Mouse (Mus musculus) gastrocnemius, postnatal 14 days (tissue): ENCODE results near the gene Gm21188. TPM values are rescaled to one million over a fixed set of nuclear protein-coding genes. Genes with fewer than 3 reads are reported as not detected.
"Not testable (repeated sequence)": the region's sequence is repeated elsewhere in the genome, so short reads cannot be mapped to it uniquely, and the experiment has no call there.

Source experiments
- DNase-seq: peaks from one replicate; pipeline ENCODE4 v3.0.0; 2021; ENCODE audit warnings: mixed read lengths
- intact Hi-C: fragments of 180-260 bp; cut with DNase I; formaldehyde crosslinking; loops from one replicate; pipeline ENCODE4 v1.15.1; 2025; ENCODE audit warnings: low total_unique reads
- long read RNA-seq, 2 experiments: library from polyadenylated mRNA; stranded (forward); transcript quantifications; one replicate each; pipeline ENCODE4 v2.0.0; 2021
- total RNA-seq, 2 experiments: library from RNA; stranded (reverse); gene quantifications; 2 replicates each; pipeline ENCODE4 v1.2.3; 2021

Gene Gm21188
- total RNA-seq, result under 1 TPM; 0.12 to 0.24 TPM
- long read RNA-seq, experiment 1, partial matches to known transcripts, result 0 of 1 reads
- long read RNA-seq, experiment 1, other reads (novel, unspliced or antisense), result 1 of 1 reads
- long read RNA-seq, experiment 2, result 0 reads

DNA sequence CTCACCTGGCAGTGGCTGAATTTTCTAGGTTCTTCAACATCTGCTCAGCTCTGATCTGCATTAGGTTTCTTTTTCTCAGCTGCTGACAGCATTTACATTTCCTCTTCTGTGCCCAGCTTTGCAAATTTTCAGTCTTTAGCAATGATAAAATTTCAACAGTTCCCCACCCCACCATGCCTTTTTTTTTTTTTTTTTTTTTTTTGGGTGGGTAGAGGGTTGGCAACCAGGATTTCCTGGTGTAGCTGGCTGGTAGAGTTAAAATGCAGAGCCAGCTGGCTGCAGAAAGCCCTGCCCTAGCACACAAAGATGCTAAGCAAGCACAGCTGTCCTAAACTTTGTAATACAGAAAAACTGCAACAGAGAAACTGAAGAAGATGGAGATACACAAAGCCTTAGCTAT lies at the start of gene Gm21188:
Gene Gm21188, minus strand, starts transcription at position 110 of the 400 bp plus-strand sequence.
- intact Hi-C loops, DNase-seq: not testable (repeated sequence)

DNA sequence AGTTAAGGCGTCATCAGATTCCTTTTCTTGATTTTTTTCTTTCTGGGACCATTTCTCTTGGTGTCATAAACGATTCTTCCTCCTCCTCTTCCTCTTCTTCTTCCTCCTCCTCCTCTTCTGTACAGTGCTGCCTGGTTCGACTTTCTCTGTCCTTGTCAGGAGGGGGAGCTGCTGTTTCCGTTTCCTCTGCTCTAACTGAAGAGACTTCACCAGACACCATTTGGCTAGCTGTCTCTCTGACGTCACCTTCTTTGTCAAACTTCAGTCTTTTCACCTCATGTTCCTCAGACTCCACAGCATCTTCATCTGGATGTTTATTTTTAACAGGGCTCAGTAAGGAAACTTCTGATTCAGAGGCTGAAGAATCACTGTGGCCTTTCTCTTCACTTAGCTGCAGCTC lies 47.3 kb upstream of the Gm21188 start:
- DNase-seq, intact Hi-C loops: not testable (repeated sequence)

- DNase-seq, intact Hi-C loops: not testable (repeated sequence)
These were observed 44.9 kb upstream of the Gm21188 start for GRCm38 (mm10) chr13:120096938-120097256.

DNA sequence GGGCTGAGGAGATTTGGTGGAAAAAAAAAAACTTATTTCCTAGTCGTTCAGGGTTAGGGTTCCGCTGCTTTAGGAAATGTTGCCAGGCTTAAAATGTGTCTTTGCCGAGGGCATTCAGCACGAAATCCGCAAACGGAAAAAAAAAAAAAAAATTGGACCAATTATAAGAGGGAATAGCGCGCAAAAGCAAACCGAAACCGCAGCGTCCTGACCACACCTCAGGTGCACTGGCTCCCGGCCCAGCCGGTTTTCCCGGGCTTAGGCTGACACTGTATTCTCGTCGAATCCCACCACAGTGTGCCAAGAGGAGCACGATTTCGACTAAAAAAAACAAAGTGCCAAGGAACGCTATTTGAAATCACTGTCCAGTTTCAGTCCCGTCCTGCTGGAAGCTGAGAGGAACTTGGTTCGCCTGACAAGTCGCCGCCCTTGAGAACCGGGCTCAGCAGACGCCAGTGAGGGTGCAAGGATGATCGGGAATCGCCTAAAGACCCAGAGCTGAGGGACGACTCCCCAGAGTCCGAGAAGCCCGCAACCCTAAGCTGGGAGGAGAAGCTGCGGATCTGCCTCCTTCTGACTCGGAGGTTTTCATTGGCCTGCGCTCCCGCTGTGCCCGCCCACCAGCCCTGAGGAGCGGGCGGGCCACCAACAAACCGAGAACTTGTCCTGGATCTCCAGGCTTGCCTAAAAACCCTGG lies 44.4 kb upstream of the Gm21188 start:
- intact Hi-C loops, DNase-seq: not testable (repeated sequence)

- intact Hi-C loops, DNase-seq: not testable (repeated sequence)
These were observed 41.0 kb upstream of the Gm21188 start for GRCm38 (mm10) chr13:120092950-120093349.

- intact Hi-C loops, DNase-seq: not testable (repeated sequence)
These were observed 27.6 kb upstream of the Gm21188 start for GRCm38 (mm10) chr13:120079644-120080043.

- DNase-seq, intact Hi-C loops: not testable (repeated sequence)
These were observed 18.9 kb upstream of the Gm21188 start for GRCm38 (mm10) chr13:120070878-120071277.

- intact Hi-C loops, DNase-seq: not testable (repeated sequence)
These were observed 18.1 kb upstream of the Gm21188 start for GRCm38 (mm10) chr13:120070012-120070598.

- intact Hi-C loops, result not testable (repeated sequence)
These were observed 11.6 kb upstream of the Gm21188 start for GRCm38 (mm10) chr13:120063439-120064089.

DNA sequence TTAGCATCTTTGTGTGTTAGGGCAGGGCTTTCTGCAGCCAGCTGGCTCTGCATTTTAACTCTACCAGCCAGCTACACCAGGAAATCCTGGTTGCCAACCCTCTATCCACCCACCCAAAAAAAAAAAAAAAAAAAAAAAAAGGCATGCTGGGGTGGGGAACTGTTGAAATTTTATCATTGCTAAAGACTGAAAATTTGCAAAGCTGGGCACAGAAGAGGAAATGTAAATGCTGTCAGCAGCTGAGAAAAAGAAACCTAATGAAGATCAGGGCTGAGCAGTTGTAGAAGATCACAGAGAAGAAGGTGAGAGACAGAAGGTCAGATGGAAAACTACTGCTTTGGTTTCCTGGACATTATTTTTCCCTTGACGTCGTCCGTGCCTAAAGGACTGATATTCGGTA lies 10.9 kb upstream of the Gm21188 start:
- intact Hi-C loops, DNase-seq: not testable (repeated sequence)

More at GRCm38 (mm10) chr13:120063439-120064089, 11.6 kb upstream of the Gm21188 start:
- not testable (repeated sequence) for DNase-seq

DNA sequence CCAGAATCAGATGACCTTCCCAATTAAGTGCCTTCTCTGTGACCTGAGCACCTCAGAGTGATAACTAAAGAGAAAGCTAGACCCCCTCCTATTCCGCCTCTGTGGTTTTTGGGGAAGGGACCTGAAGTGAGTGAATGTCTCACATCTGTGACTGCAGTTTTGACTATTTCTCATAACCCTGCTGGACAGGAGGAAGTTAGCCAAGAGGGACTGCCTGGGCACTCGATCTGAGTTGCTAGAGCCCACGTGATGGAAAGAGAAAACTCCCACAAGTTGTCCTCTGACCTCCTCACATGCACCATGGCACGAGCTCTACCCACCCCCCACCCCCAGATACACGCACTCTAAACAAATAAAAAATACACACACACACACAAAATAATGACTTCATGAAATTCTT lies 3.4 kb downstream of the Gm21188 start:
- intact Hi-C loops, result not testable (repeated sequence)

DNA sequence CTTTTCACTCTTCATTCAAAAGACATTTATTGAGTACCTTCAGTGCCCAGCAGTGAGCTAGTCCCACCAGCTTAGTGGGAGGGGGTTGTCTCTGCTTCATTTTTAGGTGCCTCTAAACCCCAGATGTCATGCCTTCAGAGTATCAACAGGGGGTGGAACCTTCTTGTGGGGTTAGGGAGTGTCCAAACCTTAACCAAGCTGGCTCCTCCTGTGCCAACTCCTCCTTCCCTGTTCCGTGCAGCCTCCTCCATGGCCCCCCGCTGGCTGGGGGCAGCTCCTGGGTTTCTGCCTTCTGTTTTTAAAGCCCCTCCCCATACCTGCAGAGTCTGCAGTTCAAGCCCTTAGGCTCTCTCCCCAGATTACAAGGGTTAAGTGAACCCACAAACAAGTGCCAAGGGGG lies 3.8 kb downstream of the Gm21188 start:
- intact Hi-C loops, DNase-seq: not testable (repeated sequence)

More for the DNA sequence above, 3.4 kb downstream of the Gm21188 start:
- DNase-seq, result not testable (repeated sequence)

DNA sequence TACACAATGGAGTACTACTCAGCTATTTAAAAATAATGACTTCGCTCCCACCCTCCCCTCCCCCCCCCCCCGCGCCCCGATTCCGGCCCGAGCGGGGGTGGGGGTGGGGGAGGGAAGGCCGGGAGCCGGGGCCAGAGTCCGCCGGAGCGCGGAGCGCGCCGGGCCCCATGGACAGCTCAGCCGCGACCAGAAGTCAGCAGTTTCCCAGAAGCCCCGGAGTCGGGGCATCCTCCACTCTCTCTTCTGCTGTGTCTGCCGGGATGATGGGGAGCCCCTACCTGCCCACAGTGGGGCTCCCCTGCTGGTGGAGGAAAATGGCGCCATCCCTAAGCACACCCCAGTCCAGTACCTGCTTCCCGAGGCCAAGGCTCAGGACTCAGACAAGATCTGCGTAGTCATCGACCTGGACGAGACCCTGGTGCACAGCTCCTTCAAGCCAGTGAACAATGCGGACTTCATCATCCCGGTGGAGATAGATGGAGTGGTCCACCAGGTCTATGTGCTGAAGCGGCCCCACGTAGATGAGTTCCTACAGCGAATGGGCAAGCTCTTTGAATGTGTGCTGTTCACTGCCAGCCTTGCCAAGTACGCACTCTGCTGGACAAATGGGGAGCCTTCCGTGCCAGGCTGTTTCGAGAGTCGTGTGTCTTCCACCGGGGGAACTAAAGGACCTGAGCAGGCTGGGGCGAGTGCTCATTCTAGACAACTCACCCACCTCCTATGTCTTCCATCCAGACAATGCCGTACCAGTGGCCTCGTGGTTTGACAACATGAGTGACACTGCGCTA lies 5.4 kb downstream of the Gm21188 start:
- intact Hi-C loops, DNase-seq: not testable (repeated sequence)

GRCm38 (mm10) chr13:120041145-120041544 lies 10.8 kb downstream of the Gm21188 start:
- intact Hi-C loops, result not testable (repeated sequence)
- peak; percentile 22 for DNase-seq

GRCm38 (mm10) chr13:120037881-120038280 lies 14.1 kb downstream of the Gm21188 start:
- DNase-seq, intact Hi-C loops: not testable (repeated sequence)

- intact Hi-C loops, DNase-seq: not testable (repeated sequence)
These were observed 15.3 kb downstream of the Gm21188 start for GRCm38 (mm10) chr13:120036577-120037115.

DNA sequence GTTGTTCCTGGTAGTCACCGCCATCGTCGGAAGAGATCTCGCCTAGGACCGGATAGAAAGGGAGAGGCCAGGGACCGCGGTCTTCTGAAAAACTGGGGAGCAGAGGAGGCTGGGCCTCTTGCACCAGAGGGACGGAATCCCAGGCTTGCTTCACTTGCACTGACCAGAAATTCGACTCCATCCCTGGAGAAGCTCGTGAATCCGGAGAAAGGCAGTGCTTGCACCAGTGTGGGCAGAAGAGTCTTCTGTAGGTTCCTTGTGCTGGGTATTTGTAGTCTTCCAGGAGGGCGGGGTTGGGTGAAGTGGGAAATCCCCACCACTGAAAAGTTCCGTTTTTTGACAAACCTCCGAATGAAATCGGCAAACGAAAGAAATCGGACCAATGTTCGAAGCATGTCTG lies 16.8 kb downstream of the Gm21188 start:
- DNase-seq, intact Hi-C loops: not testable (repeated sequence)

DNA sequence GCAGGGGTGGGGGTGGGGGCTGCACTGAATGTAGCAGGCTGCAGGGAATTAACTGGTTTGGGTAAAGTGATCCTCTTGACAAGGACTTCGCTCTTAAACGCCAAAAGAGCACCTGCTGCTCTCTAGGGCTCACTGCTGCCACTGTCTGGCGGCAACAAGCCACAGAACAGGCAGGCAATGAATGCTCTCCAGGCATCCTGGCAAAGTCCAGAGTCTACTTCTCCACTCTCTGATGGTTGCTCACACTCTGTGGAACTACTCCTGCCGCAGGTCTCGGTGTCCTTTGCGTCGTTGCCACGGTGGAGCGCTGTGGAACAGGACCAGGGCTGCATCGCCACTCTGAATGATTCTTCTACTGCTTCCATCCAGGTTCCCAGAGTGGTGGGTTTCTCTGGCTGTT lies 17.4 kb downstream of the Gm21188 start:
- intact Hi-C loops, DNase-seq: not testable (repeated sequence)

DNA sequence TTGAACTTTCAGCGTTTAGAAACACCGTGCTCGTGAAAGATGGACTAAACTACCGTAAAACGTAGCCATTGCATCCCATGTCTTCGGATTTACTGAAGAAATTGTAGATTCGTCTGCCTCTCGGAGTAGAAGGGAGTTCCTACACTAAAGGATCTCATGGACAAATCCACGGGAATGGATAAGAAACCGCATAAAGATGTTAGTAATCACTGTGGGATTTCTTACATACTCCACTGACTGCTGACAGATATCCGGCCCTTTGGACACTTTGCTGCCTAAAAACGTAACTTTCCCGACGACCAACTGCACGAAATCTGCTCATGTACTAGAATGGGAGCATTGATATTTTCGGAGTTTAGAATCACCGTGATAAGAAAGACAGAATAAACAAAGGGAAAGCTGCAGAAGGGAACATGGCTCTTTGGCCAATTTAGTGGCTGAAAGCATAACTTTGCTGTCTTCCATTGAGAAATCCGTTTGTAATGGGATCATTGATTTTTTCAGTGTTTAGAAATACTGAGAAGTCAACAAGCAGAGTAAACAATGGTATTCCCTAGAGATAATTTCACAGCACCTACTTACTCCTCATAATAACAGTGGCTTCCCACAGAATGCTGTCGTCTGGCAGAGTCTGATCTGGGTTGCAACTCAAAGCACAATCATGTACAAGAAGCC lies 18.3 kb downstream of the Gm21188 start:
- intact Hi-C loops, result not testable (repeated sequence)
- peak; percentile 7 for DNase-seq
